Mouse (Mus musculus) cerebral cortex, adult 2 months (tissue): ENCODE measurements around the gene Fam32a.

Source experiments
- WGBS: fragments of 180-500 bp; shearing (Covaris S2); methylation state at CpG from one replicate; pipeline ENCODE4 v1.1.7; 2018; 5-methylcytosine and 5-hydroxymethylcytosine counted together

The Fam32a gene

GRCm38 (mm10) chr8:72219541-72220363 is at the start of gene Fam32a:
Gene Fam32a, plus strand, starts transcription at chr8:72219730.
- WGBS: 12% methylated on average over 39 of the region's 39 CpGs

- WGBS: 58% methylated on average over 5 of the region's 5 CpGs
These were observed 42.1 kb upstream of the Fam32a start for GRCm38 (mm10) chr8:72177346-72177925.

GRCm38 (mm10) chr8:72183554-72184202 is 35.9 kb upstream of the Fam32a start:
- 45% methylated on average over 2 of the region's 2 CpGs for WGBS

- WGBS: 87% methylated on average over 2 of the region's 2 CpGs
These were observed 31.7 kb upstream of the Fam32a start for GRCm38 (mm10) chr8:72187793-72188331.

GRCm38 (mm10) chr8:72189417-72190214 is 29.9 kb upstream of the Fam32a start, which contains the start of gene Hsh2d:
Gene Hsh2d, plus strand, starts transcription at chr8:72189638.
- 76% methylated on average over 12 of the region's 12 CpGs for WGBS

GRCm38 (mm10) chr8:72190215-72190539 is 29.4 kb upstream of the Fam32a start:
- 86% methylated on average over 2 of the region's 2 CpGs for WGBS

GRCm38 (mm10) chr8:72197997-72198396 is 21.5 kb upstream of the Fam32a start:
- 76% methylated on average over 8 of the region's 8 CpGs for WGBS

GRCm38 (mm10) chr8:72208582-72208981 is 10.9 kb upstream of the Fam32a start:
- 88% methylated on average over 1 of the region's 1 CpGs for WGBS

- WGBS: 84% methylated on average over 4 of the region's 4 CpGs
These were observed 9.3 kb upstream of the Fam32a start for GRCm38 (mm10) chr8:72210222-72210621.

GRCm38 (mm10) chr8:72210710-72211109 is 8.8 kb upstream of the Fam32a start:
- 66% methylated on average over 2 of the region's 2 CpGs for WGBS

GRCm38 (mm10) chr8:72211846-72212245 is 7.7 kb upstream of the Fam32a start:
- WGBS: 83% methylated on average over 1 of the region's 1 CpGs

- WGBS: 41% methylated on average over 4 of the region's 4 CpGs
These were observed 6.8 kb upstream of the Fam32a start, which contains the start of gene Cib3 for GRCm38 (mm10) chr8:72212751-72213150. Gene Cib3, minus strand, starts transcription at chr8:72212837.

GRCm38 (mm10) chr8:72213536-72213935 is 6.0 kb upstream of the Fam32a start, which contains the start of gene Gm11034:
Gene Gm11034, minus strand, starts transcription at chr8:72213636.
- WGBS: 78% methylated on average over 4 of the region's 4 CpGs

- 53% methylated on average over 2 of the region's 2 CpGs for WGBS
These were observed 4.5 kb upstream of the Fam32a start for GRCm38 (mm10) chr8:72215060-72215459.

- 62% methylated on average over 1 of the region's 1 CpGs for WGBS
These were observed 3.7 kb upstream of the Fam32a start for GRCm38 (mm10) chr8:72215871-72216270.

GRCm38 (mm10) chr8:72218781-72219540 is 569 bp upstream of the Fam32a start:
- WGBS: 71% methylated on average over 10 of the region's 10 CpGs

GRCm38 (mm10) chr8:72220758-72221157 is 1.2 kb downstream of the Fam32a start:
- WGBS: 78% methylated on average over 4 of the region's 4 CpGs

- WGBS: 86% methylated on average over 5 of the region's 5 CpGs
These were observed 3.1 kb downstream of the Fam32a start for GRCm38 (mm10) chr8:72222656-72223055.

GRCm38 (mm10) chr8:72239499-72240402 is 20.2 kb downstream of the Fam32a start, which contains the start of gene Ap1m1:
Gene Ap1m1, plus strand, starts transcription at chr8:72240018.
- WGBS: under 1% methylated on average over 54 of the region's 54 CpGs

GRCm38 (mm10) chr8:72240403-72240763 is 20.9 kb downstream of the Fam32a start:
- WGBS: under 1% methylated on average over 24 of the region's 24 CpGs
